Mouse (Mus musculus) testis, adult 2 months (tissue): ENCODE measurements around the gene 4930470P17Rik.

Experiments
- CTCF ChIP-seq: fragments of 200-500 bp; IDR thresholded peaks from 2 replicates; pipeline ENCODE4 v1.5.1; 2012; ENCODE audit warnings: low read depth, mild to moderate bottlenecking, inconsistent platforms, low read length, moderate library complexity; ENCODE audit not compliant: control insufficient read depth, insufficient read depth, insufficient replicate concordance
- POLR2A ChIP-seq: fragments of 200-500 bp; IDR thresholded peaks from 2 replicates; pipeline ENCODE4 v1.6.1; 2012; ENCODE audit warnings: low read depth, mild to moderate bottlenecking, inconsistent platforms, low read length, moderate library complexity; ENCODE audit not compliant: control insufficient read depth

- TF ChIP-seq CTCF: no peak
- TF ChIP-seq POLR2A: no peak
These were observed 62.6 kb downstream of the 4930470P17Rik start for GRCm38 (mm10) chr2:170539211-170539610.
